Mouse (Mus musculus): ENCODE results near the gene Palld. TPM values are rescaled to one million over a fixed set of nuclear protein-coding genes. Genes with fewer than 3 reads are reported as not detected.

Palld gene
- polyA plus RNA-seq, 1 experiment from 2014 or later = 95.3 TPM

DNA sequence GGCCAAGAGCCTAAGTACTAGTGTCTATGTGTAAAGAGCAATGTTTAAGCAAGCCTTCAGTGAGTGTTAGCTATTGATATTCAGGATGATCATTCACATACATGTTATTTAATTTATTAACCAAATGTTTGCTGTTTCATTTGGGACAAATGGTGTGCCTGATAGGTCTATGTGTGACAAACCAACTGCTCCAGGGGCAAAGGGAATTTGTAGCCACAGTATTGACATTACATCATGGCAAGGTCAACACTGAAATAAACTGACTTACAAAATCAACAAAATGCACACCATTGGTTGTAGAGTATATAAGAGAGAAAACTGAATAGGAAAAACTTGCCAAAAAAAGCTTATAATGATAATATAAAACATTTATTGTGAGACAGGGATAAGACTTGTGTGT is 333.3 kb downstream of the Palld start:
- Histone ChIP-seq H3K4me1 (replicated peaks) (peaks cover 9% of the 10 kb centered on the region; the same call in 1 of the 2 replicates), H3K36me3 (peaks cover 12% of the 10 kb centered on the region; the same call in 1 of the 2 replicates), H3K9me3 (no peaks in the 10 kb centered on the region), H3K9ac (replicated peaks) (no peak overlapping the region), H3K4me2 (no peak overlapping the region), H3K4me3 (replicated peaks) (no peak overlapping the region), H3K27me3 (no peaks in the 10 kb centered on the region), H3K27ac (no peak overlapping the region)
- no peak for ATAC-seq (ENCODE audit: insufficient number of reproducible peaks, insufficient read depth, low FRiP score, low TSS enrichment, low read depth)

DNA sequence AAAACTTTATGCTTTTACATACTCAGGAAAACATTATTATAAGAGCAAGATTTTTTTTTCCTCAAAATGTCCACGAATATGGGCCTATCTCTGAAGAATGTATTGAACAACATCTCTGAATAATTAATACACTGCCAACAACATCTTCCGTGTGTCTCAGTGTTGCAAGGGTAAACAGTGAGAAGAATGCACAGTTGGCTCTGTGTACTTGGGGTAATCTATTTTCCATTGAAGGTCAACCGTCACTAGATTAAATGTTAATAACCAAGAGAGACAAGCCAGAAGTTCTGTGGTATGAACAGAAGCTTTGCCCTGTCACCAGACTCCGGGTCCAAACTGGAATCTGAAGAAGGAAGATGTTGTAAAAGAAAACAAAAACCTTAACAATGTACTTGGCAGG is 339.1 kb downstream of the Palld start:
- 89% methylated on average over 4 of the region's 4 CpGs for WGBS
- Histone ChIP-seq H3K4me1 (replicated peaks) (peaks cover 11% of the 10 kb centered on the region), H3K27ac (no peak overlapping the region), H3K4me3 (replicated peaks) (no peak overlapping the region), H3K36me3 (peaks cover 28% of the 10 kb centered on the region), H3K4me2 (no peak overlapping the region), H3K9me3 (no peaks in the 10 kb centered on the region), H3K27me3 (no peaks in the 10 kb centered on the region), H3K9ac (replicated peaks) (no peak overlapping the region)
- ATAC-seq (ENCODE audit: insufficient number of reproducible peaks, insufficient read depth, low FRiP score, low TSS enrichment, low read depth) = no peak

GRCm38 (mm10) chr8:61562626-61563025 is 339.9 kb downstream of the Palld start:
- peaks cover 11% of the 10 kb centered on the region for H3K4me1 ChIP-seq (replicated peaks)
- WGBS = 88% methylated on average over 4 of the region's 4 CpGs
- H3K27me3 ChIP-seq = no peaks in the 10 kb centered on the region
- H3K9me3 ChIP-seq = no peaks in the 10 kb centered on the region
- ATAC-seq (ENCODE audit: insufficient number of reproducible peaks, insufficient read depth, low FRiP score, low TSS enrichment, low read depth) = no peak
- H3K36me3 ChIP-seq = peaks cover 26% of the 10 kb centered on the region
- no peak overlapping the region for H3K4me3 ChIP-seq (replicated peaks)
- H3K4me2 ChIP-seq = no peak overlapping the region
- H3K9ac ChIP-seq (replicated peaks) = no peak overlapping the region
- no peak overlapping the region for H3K27ac ChIP-seq

DNA sequence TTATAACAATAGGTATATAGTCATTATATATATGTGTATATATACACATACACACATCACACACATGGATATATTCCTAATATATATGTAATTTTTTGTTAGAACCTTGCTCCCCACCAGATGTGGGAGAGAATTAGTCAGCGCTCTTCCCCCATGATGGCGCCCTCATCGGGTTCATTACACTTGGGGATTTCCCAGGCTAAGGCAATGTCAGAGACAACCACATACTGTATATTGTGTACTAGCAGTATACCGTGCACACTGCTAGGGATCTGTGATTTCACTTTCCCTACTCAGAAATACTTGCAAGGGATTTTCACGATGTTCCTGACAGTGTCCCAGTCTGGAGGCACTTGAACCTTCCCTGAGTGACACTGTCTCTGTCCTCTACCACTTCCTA is 341.3 kb downstream of the Palld start:
- 97% methylated on average over 5 of the region's 5 CpGs for WGBS
- ATAC-seq (ENCODE audit: insufficient number of reproducible peaks, insufficient read depth, low FRiP score, low TSS enrichment, low read depth) = no peak

GRCm38 (mm10) chr8:61559979-61560378 is 342.5 kb downstream of the Palld start:
- H3K9ac ChIP-seq (replicated peaks) = no peak overlapping the region
- H3K4me2 ChIP-seq = no peak overlapping the region
- H3K36me3 ChIP-seq = peaks cover 20% of the 10 kb centered on the region
- no peak overlapping the region for H3K4me3 ChIP-seq (replicated peaks)
- 89% methylated on average over 4 of the region's 4 CpGs for WGBS
- peaks cover 25% of the 10 kb centered on the region for H3K4me1 ChIP-seq (replicated peaks)
- H3K27me3 ChIP-seq = no peaks in the 10 kb centered on the region
- H3K9me3 ChIP-seq = no peaks in the 10 kb centered on the region
- H3K27ac ChIP-seq = peak overlapping the region; percentile 29; the same call in 1 of the 2 replicates
- no peak for ATAC-seq (ENCODE audit: insufficient number of reproducible peaks, insufficient read depth, low FRiP score, low TSS enrichment, low read depth)

More for the DNA sequence above, 341.3 kb downstream of the Palld start:
- no peaks in the 10 kb centered on the region for H3K27me3 ChIP-seq
- H3K4me1 ChIP-seq (replicated peaks) = peaks cover 13% of the 10 kb centered on the region
- H3K36me3 ChIP-seq = peaks cover 20% of the 10 kb centered on the region
- H3K9ac ChIP-seq (replicated peaks) = no peak overlapping the region
- H3K27ac ChIP-seq = no peak overlapping the region
- H3K4me2 ChIP-seq = no peak overlapping the region
- no peak overlapping the region for H3K4me3 ChIP-seq (replicated peaks)
- no peaks in the 10 kb centered on the region for H3K9me3 ChIP-seq

- Histone ChIP-seq H3K9me3 (no peaks in the 10 kb centered on the region), H3K4me3 (replicated peaks) (no peak overlapping the region), H3K36me3 (peaks cover 20% of the 10 kb centered on the region), H3K4me1 (replicated peaks) (peaks cover 25% of the 10 kb centered on the region), H3K27me3 (no peaks in the 10 kb centered on the region), H3K27ac (0 out of 2 replicates have a peak overlapping the region, but pooled peaks have one; percentile 29), H3K9ac (replicated peaks) (no peak overlapping the region), H3K4me2 (no peak overlapping the region)
- WGBS = 82% methylated on average over 5 of the region's 5 CpGs
- no peak for ATAC-seq (ENCODE audit: insufficient number of reproducible peaks, insufficient read depth, low FRiP score, low TSS enrichment, low read depth)
Measured at GRCm38 (mm10) chr8:61559450-61559849, 343.0 kb downstream of the Palld start.

DNA sequence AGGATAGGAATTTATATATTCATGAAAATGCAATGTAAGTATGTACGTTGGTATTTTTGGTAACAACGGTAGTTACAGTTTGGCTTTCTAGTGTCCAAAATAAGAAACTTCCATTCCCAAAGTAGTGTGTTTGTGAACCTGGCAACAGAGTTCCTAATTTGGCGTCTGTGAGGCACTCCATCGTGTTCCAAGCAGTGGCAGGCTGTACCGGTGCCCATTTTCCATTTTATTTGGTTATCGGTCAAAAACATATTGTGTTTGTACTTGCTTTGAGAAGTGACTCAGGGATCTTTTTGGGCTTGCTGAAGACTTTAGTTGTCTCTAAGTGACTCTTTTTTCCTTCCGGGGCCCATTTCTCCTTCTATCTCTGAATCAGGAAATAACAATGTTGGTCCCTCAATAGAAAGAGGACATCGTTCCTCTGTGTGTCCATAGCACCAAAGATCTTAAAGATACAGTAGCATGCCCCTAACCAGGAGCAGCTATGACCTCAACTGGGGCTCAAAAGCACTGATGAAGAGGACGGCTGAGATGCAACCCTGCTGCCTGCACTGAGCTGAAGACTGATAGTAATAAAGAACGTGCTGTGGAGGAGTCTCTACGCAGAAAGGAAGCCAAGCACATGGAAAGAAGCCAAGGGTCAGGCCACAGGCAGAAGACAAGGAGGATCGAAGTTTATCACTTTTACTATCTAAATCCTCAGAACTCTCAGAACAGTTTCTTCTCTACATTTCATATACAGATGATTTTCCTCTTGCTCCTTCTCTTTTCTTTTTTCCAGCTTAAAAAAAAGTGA is 344.2 kb downstream of the Palld start:
- Histone ChIP-seq H3K4me3 (replicated peaks) (no peak overlapping the region), H3K4me1 (replicated peaks) (peaks cover 28% of the 10 kb centered on the region), H3K9ac (replicated peaks) (no peak overlapping the region), H3K36me3 (peaks cover 23% of the 10 kb centered on the region), H3K27ac (no peak overlapping the region), H3K27me3 (no peaks in the 10 kb centered on the region), H3K9me3 (no peaks in the 10 kb centered on the region), H3K4me2 (no peak overlapping the region)
- no peak for ATAC-seq (ENCODE audit: insufficient number of reproducible peaks, insufficient read depth, low FRiP score, low TSS enrichment, low read depth)
- 90% methylated on average over 12 of the region's 12 CpGs for WGBS

DNA sequence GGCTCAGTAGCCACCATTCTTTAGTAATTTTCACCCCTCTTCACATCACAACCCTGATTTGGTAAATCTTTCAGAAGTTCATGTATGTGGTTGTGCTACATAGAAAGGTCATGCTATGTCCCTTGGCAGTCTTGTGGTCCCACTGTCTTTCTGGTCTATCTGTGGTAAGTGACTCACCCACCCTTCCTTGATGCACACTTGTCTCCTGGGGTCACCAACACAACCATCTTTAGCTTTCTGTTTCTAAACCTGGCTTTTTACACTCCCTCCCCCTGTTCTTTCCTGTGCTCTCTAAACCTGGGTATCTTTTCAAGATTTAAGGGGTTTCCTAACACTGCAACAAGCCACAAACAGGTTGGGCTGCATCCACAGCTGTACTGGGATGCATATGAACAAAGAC is 345.5 kb downstream of the Palld start:
- Histone ChIP-seq H3K9me3 (no peaks in the 10 kb centered on the region), H3K27ac (no peak overlapping the region), H3K27me3 (no peaks in the 10 kb centered on the region), H3K36me3 (peaks cover 20% of the 10 kb centered on the region), H3K4me2 (no peak overlapping the region), H3K4me1 (replicated peaks) (peaks cover 40% of the 10 kb centered on the region), H3K4me3 (replicated peaks) (no peak overlapping the region), H3K9ac (replicated peaks) (no peak overlapping the region)
- ATAC-seq (ENCODE audit: insufficient number of reproducible peaks, insufficient read depth, low FRiP score, low TSS enrichment, low read depth) = no peak

DNA sequence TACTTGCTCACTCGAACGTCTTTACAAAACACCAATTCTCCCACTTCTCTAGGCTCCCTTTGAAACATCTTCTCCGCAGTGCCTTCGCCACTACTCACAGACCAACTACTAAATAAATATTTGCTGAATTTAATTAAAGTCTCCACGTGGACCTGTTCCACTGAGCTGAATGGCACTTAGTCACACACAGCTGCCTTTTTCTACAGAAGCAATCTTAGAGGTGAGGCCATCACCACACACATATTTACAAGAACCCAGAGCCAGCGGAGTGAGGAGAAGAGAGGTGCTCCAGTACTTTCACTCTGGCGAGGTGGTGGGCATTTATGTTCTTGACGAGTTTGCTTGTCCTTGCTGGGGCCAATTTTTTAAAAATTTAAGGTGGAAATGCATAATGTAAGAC is 346.3 kb downstream of the Palld start:
- no peak overlapping the region for H3K4me2 ChIP-seq
- H3K27ac ChIP-seq = 0 out of 2 replicates have a peak overlapping the region, but pooled peaks have one; percentile 17
- peaks cover 42% of the 10 kb centered on the region for H3K4me1 ChIP-seq (replicated peaks)
- no peaks in the 10 kb centered on the region for H3K27me3 ChIP-seq
- H3K9ac ChIP-seq (replicated peaks) = no peak overlapping the region
- H3K4me3 ChIP-seq (replicated peaks) = no peak overlapping the region
- no peaks in the 10 kb centered on the region for H3K9me3 ChIP-seq
- peaks cover 15% of the 10 kb centered on the region for H3K36me3 ChIP-seq
- no peak for ATAC-seq (ENCODE audit: insufficient number of reproducible peaks, insufficient read depth, low FRiP score, low TSS enrichment, low read depth)
- WGBS = 72% methylated on average over 8 of the region's 8 CpGs

GRCm38 (mm10) chr8:61555343-61555742 is 347.1 kb downstream of the Palld start:
- Histone ChIP-seq H3K4me1 (replicated peaks) (peaks cover 36% of the 10 kb centered on the region), H3K4me2 (no peak overlapping the region), H3K36me3 (peaks cover 11% of the 10 kb centered on the region), H3K27ac (no peak overlapping the region), H3K9me3 (peaks cover 1% of the 10 kb centered on the region), H3K4me3 (replicated peaks) (no peak overlapping the region), H3K9ac (replicated peaks) (no peak overlapping the region), H3K27me3 (no peaks in the 10 kb centered on the region)
- ATAC-seq (ENCODE audit: insufficient number of reproducible peaks, insufficient read depth, low FRiP score, low TSS enrichment, low read depth) = no peak
- 71% methylated on average over 6 of the region's 6 CpGs for WGBS

GRCm38 (mm10) chr8:61552755-61553402 is 349.6 kb downstream of the Palld start:
- no peak overlapping the region for H3K4me2 ChIP-seq
- no peak for ATAC-seq (ENCODE audit: insufficient number of reproducible peaks, insufficient read depth, low FRiP score, low TSS enrichment, low read depth)
- 78% methylated on average over 8 of the region's 8 CpGs for WGBS
- peaks cover 19% of the 10 kb centered on the region for H3K9me3 ChIP-seq
- no peak overlapping the region for H3K27ac ChIP-seq
- no peaks in the 10 kb centered on the region for H3K27me3 ChIP-seq
- no peak overlapping the region for H3K4me3 ChIP-seq (replicated peaks)
- no peak overlapping the region for H3K9ac ChIP-seq (replicated peaks)
- peaks cover 31% of the 10 kb centered on the region for H3K4me1 ChIP-seq (replicated peaks)
- peaks cover 33% of the 10 kb centered on the region for H3K36me3 ChIP-seq
